Mouse (Mus musculus): ENCODE results near the gene Adora2a.
"Not testable (repeated sequence)": the region's sequence is repeated elsewhere in the genome, so short reads cannot be mapped to it uniquely, and the experiment has no call there.

Gene Adora2a

GRCm38 (mm10) chr10:75345265-75345664 lies 28.6 kb downstream of the Adora2a start:
- no peak for DNase-seq (ENCODE audit: low read depth, low spot score)

DNA sequence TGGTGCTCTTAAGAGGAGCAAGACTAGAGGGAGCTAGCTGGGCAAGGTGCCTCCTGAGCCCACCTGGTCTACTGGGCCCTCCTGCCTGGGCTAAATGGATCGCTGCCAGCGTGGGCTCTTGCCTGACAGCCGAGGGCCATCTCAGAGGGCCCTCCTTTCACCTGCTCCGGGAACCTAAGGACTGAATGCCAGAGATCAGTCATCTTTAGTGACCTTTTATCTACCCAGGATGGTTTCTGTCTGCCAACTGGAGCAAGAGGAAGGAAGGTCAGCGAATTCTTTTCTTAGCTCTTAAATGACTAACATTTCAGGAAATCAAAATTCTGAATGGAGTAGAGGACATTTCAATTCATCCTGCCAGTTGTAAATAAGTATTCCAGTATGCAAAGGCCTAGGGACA lies 33.9 kb downstream of the Adora2a start:
- DNase-seq (ENCODE audit: low read depth, low spot score): no peak

DNA sequence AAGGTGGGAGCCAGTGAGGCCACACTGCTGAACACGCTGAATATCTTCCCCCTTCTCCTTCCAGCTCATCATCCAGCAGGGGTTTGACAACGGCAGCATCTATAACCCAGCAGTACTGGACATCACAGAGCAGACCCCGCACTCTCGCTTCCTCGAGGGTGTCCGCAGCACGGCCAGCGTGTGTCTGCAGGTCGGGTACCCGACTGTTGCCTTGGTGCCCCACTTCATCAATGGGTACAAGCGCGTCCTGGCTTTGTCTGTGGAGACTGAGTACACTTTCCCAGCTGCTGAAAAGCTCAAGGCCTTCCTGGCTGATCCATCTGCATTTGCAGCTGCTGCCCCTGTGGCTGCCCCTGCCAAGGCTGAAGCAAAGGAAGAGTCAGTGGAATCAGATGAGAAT lies 35.9 kb downstream of the Adora2a start:
- DNase-seq (ENCODE audit: low read depth, low spot score): no peak

- not testable (repeated sequence) for DNase-seq (ENCODE audit: low read depth, low spot score)
Observed at GRCm38 (mm10) chr10:75353838-75354241, 37.2 kb downstream of the Adora2a start.

DNA sequence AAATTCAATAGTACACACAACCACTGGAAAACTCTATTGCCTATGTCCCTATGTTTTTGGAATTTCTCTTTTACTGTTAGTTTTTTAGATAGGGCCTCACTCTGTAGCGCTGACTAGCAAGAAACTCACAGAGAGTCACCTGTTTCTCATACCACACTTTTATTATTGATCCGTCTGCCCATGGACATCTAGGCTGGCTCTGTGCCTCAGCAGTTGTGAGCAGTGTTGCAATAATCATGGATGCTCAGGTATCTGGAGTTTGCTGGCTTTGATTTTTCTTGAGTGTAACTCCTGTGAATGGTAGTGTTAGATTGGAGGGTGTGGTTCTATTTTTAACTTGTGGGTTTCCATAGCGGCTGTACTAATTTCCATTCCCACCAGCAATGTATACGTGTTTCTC lies 38.7 kb downstream of the Adora2a start:
- DNase-seq (ENCODE audit: low read depth, low spot score): no peak

DNA sequence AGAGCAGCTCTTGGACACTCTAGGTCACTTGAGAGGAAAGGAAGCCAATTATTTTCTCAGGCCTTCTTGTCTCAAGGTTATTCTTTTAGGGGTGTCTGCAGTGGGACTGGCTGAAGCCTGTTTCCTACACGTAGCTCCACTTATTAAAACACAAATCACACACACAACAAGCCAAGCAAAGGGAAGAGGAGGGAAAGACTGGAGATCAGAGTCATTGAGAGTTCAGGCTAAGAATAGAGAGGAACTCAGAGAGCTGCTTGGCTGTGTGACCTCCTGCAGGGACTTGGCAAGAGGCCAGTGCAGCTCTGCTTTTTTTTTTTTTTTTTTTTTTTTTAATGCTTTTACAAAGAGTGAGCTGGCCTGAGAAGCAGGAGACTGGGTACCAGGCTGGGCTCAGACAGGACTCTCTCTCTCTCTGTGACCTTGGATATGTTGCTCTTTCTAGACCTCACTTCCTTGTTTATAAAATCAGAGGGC lies 47.6 kb downstream of the Adora2a start:
- peak; percentile 5 for DNase-seq (ENCODE audit: low read depth, low spot score)

- no peak for DNase-seq (ENCODE audit: low read depth, low spot score)
Observed at GRCm38 (mm10) chr10:75364796-75365195, 48.1 kb downstream of the Adora2a start.

DNA sequence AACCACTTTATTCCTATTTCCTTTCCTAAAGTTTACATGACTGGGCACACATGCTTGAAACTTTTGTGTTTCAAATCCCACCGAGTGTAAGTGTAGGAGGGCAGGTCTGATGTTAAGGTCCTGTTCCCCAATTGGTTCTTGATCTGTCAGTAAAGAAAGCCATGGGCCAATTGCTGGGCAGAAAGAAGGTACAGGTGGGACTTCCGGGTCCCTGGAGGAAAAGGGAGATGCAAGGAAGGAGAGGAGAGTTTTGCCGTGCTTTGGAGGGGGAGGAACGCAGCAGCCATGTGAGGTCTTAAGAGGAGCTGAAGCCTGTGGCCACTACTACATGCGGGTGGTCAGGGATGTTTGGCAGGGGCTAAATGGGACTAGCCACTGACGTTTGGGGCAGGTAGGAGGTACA lies 48.6 kb downstream of the Adora2a start:
- DNase-seq (ENCODE audit: low read depth, low spot score): no peak

GRCm38 (mm10) chr10:75373655-75374351 lies 57.1 kb downstream of the Adora2a start:
- not testable (repeated sequence) for DNase-seq (ENCODE audit: low read depth, low spot score)

GRCm38 (mm10) chr10:75378688-75379087 lies 62.0 kb downstream of the Adora2a start:
- no peak for DNase-seq (ENCODE audit: low read depth, low spot score)
